Mouse (Mus musculus): ENCODE data around the gene Srcap.

DNA sequence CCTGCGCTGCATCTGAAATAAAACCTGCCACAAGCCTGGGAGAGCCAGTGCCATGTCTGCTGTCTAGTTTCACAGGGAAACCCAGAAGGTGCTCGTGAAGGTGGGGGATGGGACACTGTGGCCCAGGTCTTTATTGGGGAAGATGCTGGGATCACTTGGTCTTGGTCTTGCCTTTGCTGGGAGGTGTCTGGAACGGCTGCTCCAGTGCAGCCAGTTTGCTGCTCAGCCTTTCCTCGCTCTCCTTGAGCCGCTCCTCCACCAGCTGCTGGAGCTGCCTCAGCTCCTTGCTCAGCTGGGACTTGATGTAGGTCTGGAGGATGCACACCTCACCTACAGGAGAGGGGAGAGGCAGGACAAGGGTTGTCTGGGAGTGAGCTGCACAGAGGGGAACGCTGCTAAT lies 71.5 kb downstream of the Srcap start:
- TF ChIP-seq CTCF (IDR thresholded peaks at IDR 0.05; ENCODE audit: borderline replicate concordance, extremely low read depth, insufficient read depth, insufficient read length): no peak
- no peak for TF ChIP-seq POLR2A (IDR thresholded peaks at IDR 0.05; ENCODE audit: borderline replicate concordance, extremely low read depth, insufficient read depth, insufficient read length, poor library complexity, severe bottlenecking)

Measured in brain, embryonic 14.5 days (tissue).